ENCODE assay signal across 8 mouse cellular contexts in the genomic region with DNA sequence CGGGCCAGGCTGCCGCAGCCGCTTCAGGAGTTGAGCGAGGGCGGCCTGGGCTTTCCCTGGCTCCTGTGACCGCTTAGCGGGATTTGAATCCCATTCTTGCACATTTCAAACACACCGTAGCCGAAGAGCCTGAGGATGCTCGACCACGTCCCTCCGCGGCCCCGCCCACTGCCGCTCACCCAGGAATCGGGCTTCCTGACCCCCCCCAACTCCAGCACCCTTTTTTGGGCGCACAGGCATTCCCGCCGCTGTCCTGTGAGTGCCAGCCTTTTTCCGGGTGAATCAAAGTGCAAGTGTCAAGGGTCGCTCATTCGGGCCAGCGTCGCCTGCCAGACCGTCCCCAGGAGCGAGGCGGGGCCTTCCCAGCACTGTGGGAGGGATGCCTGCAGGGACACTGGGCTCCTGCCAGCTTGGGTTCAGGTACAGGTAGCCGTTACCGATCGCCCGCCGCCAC. TPM values are rescaled to one million over a fixed set of nuclear protein-coding genes. Genes with fewer than 3 reads are reported as not detected.
DNase-seq lines count a peak whose midpoint lies in the region; ATAC-seq and TF ChIP-seq lines count a peak whose summit lies in the region.

No protein-coding gene starts in this region.

- no peak for TF ChIP-seq EP300 in lung, postnatal 0 days (IDR thresholded peaks at IDR 0.05)

- no peaks in the 10 kb centered on the region for H3K36me3 ChIP-seq in lung, postnatal 0 days (ENCODE audit: insufficient read depth, low read length)

- TF ChIP-seq CTCF in lung, postnatal 0 days (IDR thresholded peaks at IDR 0.05), result no peak

- WGBS in lung, postnatal 0 days, result 2% methylated on average over 28 of the region's 32 CpGs

- intact Hi-C loops in gastrocnemius, postnatal 36 days (cut with DNase I), result no loop called here

- peaks cover 13% of the 10 kb centered on the region; the same call in 1 of the 2 replicates for H3K4me1 ChIP-seq in lung, postnatal 0 days (ENCODE audit: insufficient read depth, low read depth, low read length)

- peak overlapping the region; percentile 95 for H3K27ac ChIP-seq in lung, postnatal 0 days (ENCODE audit: low read length)

- peak; percentile 11 for ATAC-seq in lung, postnatal 0 days
- ATAC-seq in granulocyte monocyte progenitor cell, adult 5-6 weeks (replicated peaks; ENCODE audit: poor library complexity, severe bottlenecking), result no peak

- no peaks in the 10 kb centered on the region for H3K9me3 ChIP-seq in lung, postnatal 0 days (ENCODE audit: low read length)

- H3K27me3 ChIP-seq in lung, postnatal 0 days (replicated peaks; ENCODE audit: insufficient read depth, low read length), result no peaks in the 10 kb centered on the region

- peak overlapping the region; percentile 99 for H3K4me3 ChIP-seq in lung, postnatal 0 days (ENCODE audit: low read depth, low read length)

- peak overlapping the region; percentile 83 for H3K4me2 ChIP-seq in lung, postnatal 0 days (replicated peaks; ENCODE audit: low read depth, low read length)

- DNase-seq in right cerebral cortex, postnatal 25 days, result peak; percentile 51
- DNase-seq in right cerebral cortex, postnatal 10 days (ENCODE audit: low spot score in 2 of 2), result no peak
- peak; percentile 68 to 70 for DNase-seq in cerebellum, postnatal 10 days
- DNase-seq in gastrocnemius, postnatal 36 days, result peak; percentile 36 to 48
- DNase-seq in kidney, adult 8-10 months, result peak; percentile 88 to 89
- peak; percentile 63 for DNase-seq in lung, postnatal 0 days (ENCODE audit: low spot score)
- DNase-seq in spleen, postnatal 10 days (ENCODE audit: low spot score in 2 of 2), result peak; percentile 65 to 67

- peak overlapping the region; percentile 91 for H3K9ac ChIP-seq in lung, postnatal 0 days (replicated peaks; ENCODE audit: low read depth)

RNA-seq across cellular contexts. Expression of a gene that starts 11.2 kb away (rescaled TPM):
- 10 to 100 TPM; 16.6 to 17.5 TPM for total RNA-seq in gastrocnemius, postnatal 36 days (2021)
- polyA plus RNA-seq in lung, postnatal 0 days (2015; fragmentation: Nextera tagmentation; extraction: Ambion mirVana), result 8.7 and 8.9 TPM in 2 replicates
- 11.5 and 24.7 TPM in 2 replicates for total RNA-seq in granulocyte monocyte progenitor cell, adult 5-6 weeks (2014; fragmentation: Nextera tagmentation)
- total RNA-seq in granulocyte monocyte progenitor cell, adult 5-6 weeks (2017), result 7.4 and 8.1 TPM in 2 replicates

RNA-seq across cellular contexts. Expression of a gene that starts 11.5 kb away (rescaled TPM):
- total RNA-seq in gastrocnemius, postnatal 36 days (2021), result 10 to 100 TPM; 31.8 to 32.2 TPM
- polyA plus RNA-seq in lung, postnatal 0 days (2015; fragmentation: Nextera tagmentation; extraction: Ambion mirVana), result 111 and 119 TPM in 2 replicates
- total RNA-seq in granulocyte monocyte progenitor cell, adult 5-6 weeks (2014; fragmentation: Nextera tagmentation), result 39.8 and 49.3 TPM in 2 replicates
- 24.3 and 25.7 TPM in 2 replicates for total RNA-seq in granulocyte monocyte progenitor cell, adult 5-6 weeks (2017)

RNA-seq across cellular contexts. Expression of a gene that starts 34.1 kb away (rescaled TPM):
- under 1 TPM; 0.61 to 0.86 TPM for total RNA-seq in gastrocnemius, postnatal 36 days (2021)
- polyA plus RNA-seq in lung, postnatal 0 days (2015; fragmentation: Nextera tagmentation; extraction: Ambion mirVana), result 55.4 and 63.0 TPM in 2 replicates
- total RNA-seq in granulocyte monocyte progenitor cell, adult 5-6 weeks (2014; fragmentation: Nextera tagmentation), result not detected in 2 replicates
- not detected in 2 replicates for total RNA-seq in granulocyte monocyte progenitor cell, adult 5-6 weeks (2017)

Comparison
In these comparisons a context has a peak if more than half of its experiments do, and no peak if none do; other contexts are left out.
1. DNase-seq: peak in right cerebral cortex, postnatal 25 days (single experiment), cerebellum, postnatal 10 days (2 of 2), gastrocnemius, postnatal 36 days (2 of 2), kidney, adult 8-10 months (2 of 2), lung, postnatal 0 days (single experiment) and spleen, postnatal 10 days (2 of 2); none in right cerebral cortex, postnatal 10 days (0 of 2).